Mouse (Mus musculus) lung, postnatal 0 days (tissue): ENCODE measurements around the gene Dnajc30.

ENCODE experiments used
- CTCF ChIP-seq: IDR thresholded peaks from 2 replicates; pipeline ENCODE4 v1.5.1; 2016; ENCODE audit warnings: antibody characterized with exemption, mild to moderate bottlenecking
- EP300 ChIP-seq: IDR thresholded peaks from 2 replicates; pipeline ENCODE4 v1.6.1; 2016; ENCODE audit warnings: antibody characterized with exemption, mild to moderate bottlenecking, control low read depth

GRCm38 (mm10) chr5:135107521-135108501, 43.8 kb downstream of the Dnajc30 start:
- peak; percentile 69 for TF ChIP-seq CTCF
- no peak for TF ChIP-seq EP300
